Mouse (Mus musculus): ENCODE data around the gene Chid1. TPM values are rescaled to one million over a fixed set of nuclear protein-coding genes. Genes with fewer than 3 reads are reported as not detected.

Chid1 gene
- polyA plus RNA-seq, 1 experiment from 2014 or later: 41.8 TPM

GRCm38 (mm10) chr7:141497600-141497999 lies 42.1 kb downstream of the Chid1 start:
- no peaks in the 10 kb centered on the region for H3K4me1 ChIP-seq (replicated peaks; ENCODE audit: control insufficient read depth, insufficient read depth, low read length)
- H3K4me3 ChIP-seq (ENCODE audit: low read length): no peak overlapping the region
- H3K27me3 ChIP-seq (ENCODE audit: control insufficient read depth, insufficient read depth, low read depth, low read length): no peaks in the 10 kb centered on the region
- H3K27ac ChIP-seq (ENCODE audit: low read length): no peak overlapping the region
- WGBS: 90% methylated on average over 3 of the region's 3 CpGs
- H3K4me2 ChIP-seq (ENCODE audit: low read depth, low read length): no peak overlapping the region
- H3K9ac ChIP-seq (ENCODE audit: low read length): no peak overlapping the region
- no peak for ATAC-seq (ENCODE audit: low read depth)
- peaks cover 5% of the 10 kb centered on the region for H3K36me3 ChIP-seq (ENCODE audit: control insufficient read depth, insufficient read depth, low read length)
- no peaks in the 10 kb centered on the region for H3K9me3 ChIP-seq (ENCODE audit: control insufficient read depth, low read length)

GRCm38 (mm10) chr7:141495940-141496339 lies 43.7 kb downstream of the Chid1 start:
- Histone ChIP-seq H3K4me2 (ENCODE audit: low read depth, low read length) (no peak overlapping the region), H3K27me3 (ENCODE audit: control insufficient read depth, insufficient read depth, low read depth, low read length) (no peaks in the 10 kb centered on the region), H3K9ac (ENCODE audit: low read length) (no peak overlapping the region), H3K9me3 (ENCODE audit: control insufficient read depth, low read length) (no peaks in the 10 kb centered on the region), H3K36me3 (ENCODE audit: control insufficient read depth, insufficient read depth, low read length) (peaks cover 5% of the 10 kb centered on the region), H3K4me3 (ENCODE audit: low read length) (no peak overlapping the region), H3K4me1 (replicated peaks; ENCODE audit: control insufficient read depth, insufficient read depth, low read length) (no peaks in the 10 kb centered on the region), H3K27ac (ENCODE audit: low read length) (no peak overlapping the region)
- ATAC-seq (ENCODE audit: low read depth): no peak
- WGBS: 78% methylated on average over 4 of the region's 4 CpGs

- no peaks in the 10 kb centered on the region for H3K4me1 ChIP-seq (replicated peaks; ENCODE audit: control insufficient read depth, insufficient read depth, low read length)
- peaks cover 5% of the 10 kb centered on the region for H3K36me3 ChIP-seq (ENCODE audit: control insufficient read depth, insufficient read depth, low read length)
- H3K27ac ChIP-seq (ENCODE audit: low read length): no peak overlapping the region
- H3K27me3 ChIP-seq (ENCODE audit: control insufficient read depth, insufficient read depth, low read depth, low read length): no peaks in the 10 kb centered on the region
- H3K9ac ChIP-seq (ENCODE audit: low read length): no peak overlapping the region
- no peak overlapping the region for H3K4me3 ChIP-seq (ENCODE audit: low read length)
- H3K4me2 ChIP-seq (ENCODE audit: low read depth, low read length): no peak overlapping the region
- no peak for ATAC-seq (ENCODE audit: low read depth)
- H3K9me3 ChIP-seq (ENCODE audit: control insufficient read depth, low read length): no peaks in the 10 kb centered on the region
- WGBS: 80% methylated on average over 2 of the region's 2 CpGs
These were observed 44.3 kb downstream of the Chid1 start for GRCm38 (mm10) chr7:141495379-141495778.

GRCm38 (mm10) chr7:141493729-141494128 lies 45.9 kb downstream of the Chid1 start:
- Histone ChIP-seq H3K4me2 (ENCODE audit: low read depth, low read length) (no peak overlapping the region), H3K27ac (ENCODE audit: low read length) (no peak overlapping the region), H3K36me3 (ENCODE audit: control insufficient read depth, insufficient read depth, low read length) (peaks cover 5% of the 10 kb centered on the region), H3K4me1 (replicated peaks; ENCODE audit: control insufficient read depth, insufficient read depth, low read length) (no peaks in the 10 kb centered on the region), H3K27me3 (ENCODE audit: control insufficient read depth, insufficient read depth, low read depth, low read length) (no peaks in the 10 kb centered on the region), H3K9ac (ENCODE audit: low read length) (no peak overlapping the region), H3K4me3 (ENCODE audit: low read length) (no peak overlapping the region), H3K9me3 (ENCODE audit: control insufficient read depth, low read length) (no peaks in the 10 kb centered on the region)
- 81% methylated on average over 1 of the region's 1 CpGs for WGBS
- ATAC-seq (ENCODE audit: low read depth): no peak

GRCm38 (mm10) chr7:141492738-141493137 lies 46.9 kb downstream of the Chid1 start:
- WGBS: 81% methylated on average over 5 of the region's 5 CpGs
- H3K36me3 ChIP-seq (ENCODE audit: control insufficient read depth, insufficient read depth, low read length): peaks cover 5% of the 10 kb centered on the region
- H3K27me3 ChIP-seq (ENCODE audit: control insufficient read depth, insufficient read depth, low read depth, low read length): no peaks in the 10 kb centered on the region

GRCm38 (mm10) chr7:141491151-141491550 lies 48.5 kb downstream of the Chid1 start:
- Histone ChIP-seq H3K27me3 (ENCODE audit: control insufficient read depth, insufficient read depth, low read depth, low read length) (no peaks in the 10 kb centered on the region), H3K4me3 (ENCODE audit: low read length) (no peak overlapping the region), H3K36me3 (ENCODE audit: control insufficient read depth, insufficient read depth, low read length) (peaks cover 5% of the 10 kb centered on the region), H3K4me1 (replicated peaks; ENCODE audit: control insufficient read depth, insufficient read depth, low read length) (no peaks in the 10 kb centered on the region), H3K9ac (ENCODE audit: low read length) (no peak overlapping the region), H3K9me3 (ENCODE audit: control insufficient read depth, low read length) (no peaks in the 10 kb centered on the region), H3K4me2 (ENCODE audit: low read depth, low read length) (no peak overlapping the region), H3K27ac (ENCODE audit: low read length) (no peak overlapping the region)
- 77% methylated on average over 2 of the region's 2 CpGs for whole genome bisulfite sequencing
- no peak for ATAC-seq (ENCODE audit: low read depth)

More at GRCm38 (mm10) chr7:141492738-141493137, 46.9 kb downstream of the Chid1 start:
- H3K4me3 ChIP-seq (ENCODE audit: low read length): no peak overlapping the region
- ATAC-seq (ENCODE audit: low read depth): no peak
- no peak overlapping the region for H3K9ac ChIP-seq (ENCODE audit: low read length)
- H3K4me2 ChIP-seq (ENCODE audit: low read depth, low read length): no peak overlapping the region
- no peaks in the 10 kb centered on the region for H3K4me1 ChIP-seq (replicated peaks; ENCODE audit: control insufficient read depth, insufficient read depth, low read length)
- no peaks in the 10 kb centered on the region for H3K9me3 ChIP-seq (ENCODE audit: control insufficient read depth, low read length)
- H3K27ac ChIP-seq (ENCODE audit: low read length): no peak overlapping the region

GRCm38 (mm10) chr7:141487141-141487540 lies 52.5 kb downstream of the Chid1 start:
- WGBS: 60% methylated on average over 7 of the region's 7 CpGs
- no peak overlapping the region for H3K4me2 ChIP-seq (ENCODE audit: low read depth, low read length)
- H3K27me3 ChIP-seq (ENCODE audit: control insufficient read depth, insufficient read depth, low read depth, low read length): peaks cover 4% of the 10 kb centered on the region
- ATAC-seq (ENCODE audit: low read depth): no peak
- no peak overlapping the region for H3K9ac ChIP-seq (ENCODE audit: low read length)
- no peak overlapping the region for H3K4me3 ChIP-seq (ENCODE audit: low read length)
- peaks cover 8% of the 10 kb centered on the region for H3K4me1 ChIP-seq (replicated peaks; ENCODE audit: control insufficient read depth, insufficient read depth, low read length)
- H3K27ac ChIP-seq (ENCODE audit: low read length): no peak overlapping the region
- no peaks in the 10 kb centered on the region for H3K9me3 ChIP-seq (ENCODE audit: control insufficient read depth, low read length)
- no peaks in the 10 kb centered on the region; the same call in 1 of the 2 replicates for H3K36me3 ChIP-seq (ENCODE audit: control insufficient read depth, insufficient read depth, low read length)

- Histone ChIP-seq H3K4me3 (ENCODE audit: low read length) (no peak overlapping the region), H3K9me3 (ENCODE audit: control insufficient read depth, low read length) (no peaks in the 10 kb centered on the region), H3K36me3 (ENCODE audit: control insufficient read depth, insufficient read depth, low read length) (no peaks in the 10 kb centered on the region), H3K4me2 (ENCODE audit: low read depth, low read length) (no peak overlapping the region), H3K4me1 (replicated peaks; ENCODE audit: control insufficient read depth, insufficient read depth, low read length) (peaks cover 15% of the 10 kb centered on the region), H3K9ac (ENCODE audit: low read length) (no peak overlapping the region), H3K27me3 (ENCODE audit: control insufficient read depth, insufficient read depth, low read depth, low read length) (peaks cover 4% of the 10 kb centered on the region), H3K27ac (ENCODE audit: low read length) (no peak overlapping the region)
- ATAC-seq (ENCODE audit: low read depth): no peak
- 92% methylated on average over 1 of the region's 1 CpGs for WGBS
These were observed 53.4 kb downstream of the Chid1 start for GRCm38 (mm10) chr7:141486239-141486638.

- Histone ChIP-seq H3K27me3 (ENCODE audit: control insufficient read depth, insufficient read depth, low read depth, low read length) (peaks cover 4% of the 10 kb centered on the region), H3K4me1 (replicated peaks; ENCODE audit: control insufficient read depth, insufficient read depth, low read length) (peaks cover 19% of the 10 kb centered on the region), H3K36me3 (ENCODE audit: control insufficient read depth, insufficient read depth, low read length) (no peaks in the 10 kb centered on the region), H3K4me2 (ENCODE audit: low read depth, low read length) (no peak overlapping the region), H3K27ac (ENCODE audit: low read length) (no peak overlapping the region), H3K9me3 (ENCODE audit: control insufficient read depth, low read length) (no peaks in the 10 kb centered on the region), H3K4me3 (ENCODE audit: low read length) (no peak overlapping the region), H3K9ac (ENCODE audit: low read length) (no peak overlapping the region)
- 72% methylated on average over 2 of the region's 2 CpGs for WGBS
- no peak for ATAC-seq (ENCODE audit: low read depth)
These were observed 54.1 kb downstream of the Chid1 start for GRCm38 (mm10) chr7:141485606-141486005.

- WGBS: 61% methylated on average over 2 of the region's 2 CpGs
- H3K4me1 ChIP-seq (replicated peaks; ENCODE audit: control insufficient read depth, insufficient read depth, low read length): peaks cover 19% of the 10 kb centered on the region
- no peak overlapping the region for H3K9ac ChIP-seq (ENCODE audit: low read length)
- no peak for ATAC-seq (ENCODE audit: low read depth)
- no peak overlapping the region for H3K4me3 ChIP-seq (ENCODE audit: low read length)
- no peak overlapping the region for H3K27ac ChIP-seq (ENCODE audit: low read length)
- no peaks in the 10 kb centered on the region for H3K9me3 ChIP-seq (ENCODE audit: control insufficient read depth, low read length)
- no peaks in the 10 kb centered on the region for H3K36me3 ChIP-seq (ENCODE audit: control insufficient read depth, insufficient read depth, low read length)
- H3K4me2 ChIP-seq (ENCODE audit: low read depth, low read length): no peak overlapping the region
- peaks cover 4% of the 10 kb centered on the region for H3K27me3 ChIP-seq (ENCODE audit: control insufficient read depth, insufficient read depth, low read depth, low read length)
These were observed 54.5 kb downstream of the Chid1 start for GRCm38 (mm10) chr7:141485186-141485585.

Data from lung, embryonic 16.5 days (tissue).